11 mouse cellular contexts compared by ENCODE assay signal in genomic region chr17:27587252-27587651, GRCm38 (mm10). TPM values are rescaled to one million over a fixed set of nuclear protein-coding genes. Genes with fewer than 3 reads are reported as not detected.
DNase-seq lines count a peak whose midpoint lies in the region; ATAC-seq and TF ChIP-seq lines count a peak whose summit lies in the region.
"Had no signal": no experiment of that assay in that cellular context is flagged by ENCODE, and none has a peak within 500 bp of the region (broad histone marks: within the 10 kb centered on the region; RNA-seq: fewer than 3 reads in every experiment).

No protein-coding gene starts in this region.

- TF ChIP-seq CTCF in lung, adult 2 months (IDR thresholded peaks at IDR 0.05; ENCODE audit: insufficient read depth, low read length): no peak

- no peaks in the 10 kb centered on the region; the same call in 1 of the 2 replicates for H3K4me1 ChIP-seq in lung, adult 2 months (ENCODE audit: control insufficient read depth, insufficient read depth, low read length)

- no peak for TF ChIP-seq POLR2A in lung, adult 2 months (IDR thresholded peaks at IDR 0.05; ENCODE audit: borderline replicate concordance, extremely low read depth, low read depth, low read length)

- 64% methylated on average over 12 of the region's 12 CpGs for WGBS in lung, adult 2 months

- peak; percentile 55 for DNase-seq in layer of hippocampus, adult 11-12 months (ENCODE audit: low spot score)
- DNase-seq in layer of hippocampus, postnatal 36 days: no peak
- peak; percentile 76 for DNase-seq in adipocyte (ENCODE audit: low spot score)
- DNase-seq in heart, adult 8-10 months (ENCODE audit: low spot score): peak; percentile 66
- DNase-seq in kidney, postnatal 14 days: peak; percentile 59
- no peak for DNase-seq in cerebellum, adult 9-10 months
- DNase-seq in lung, adult 2 months: no peak
- DNase-seq: thymus, postnatal 4 days had no signal

- no peak overlapping the region for H3K4me3 ChIP-seq in lung, adult 2 months (replicated peaks; ENCODE audit: extremely low read depth, low read depth, low read length)

- no peak for ATAC-seq in cerebellum, adult (ENCODE audit: insufficient number of reproducible peaks, low FRiP score, low TSS enrichment)

RNA-seq across cellular contexts. Expression of gene AI413582, which starts 21.7 kb away (rescaled TPM):
- total RNA-seq in layer of hippocampus, postnatal 36 days (2021): 10 to 100 TPM; 62.6 to 63.9 TPM
- total RNA-seq in heart, adult 8-10 months (2022): 10 to 100 TPM in 2 of 4 experiments, 1 to 10 TPM in 2; 6.4 to 10.3 (median 9.9) TPM
- 42.4 and 44.2 TPM in 2 replicates for polyA plus RNA-seq in lung, adult 2 months (2012; rRNA removed)

RNA-seq across cellular contexts. Expression of gene Hmga1, which starts 31.0 kb away (rescaled TPM):
- 10 to 100 TPM; 35.2 to 36.0 TPM for total RNA-seq in layer of hippocampus, postnatal 36 days (2021)
- total RNA-seq in heart, adult 8-10 months (2022): 10 to 100 TPM; 42.6 to 51.1 (median 46.9) TPM
- 57.9 and 73.2 TPM in 2 replicates for polyA plus RNA-seq in lung, adult 2 months (2012; rRNA removed)

RNA-seq across cellular contexts. Expression of gene Nudt3, which starts 36.0 kb away (rescaled TPM):
- total RNA-seq in layer of hippocampus, postnatal 36 days (2021): 100 to 1,000 TPM; 564 to 566 TPM
- total RNA-seq in heart, adult 8-10 months (2022): 100 to 1,000 TPM; 349 to 367 (median 360) TPM
- 60.4 and 62.8 TPM in 2 replicates for polyA plus RNA-seq in lung, adult 2 months (2012; rRNA removed)

RNA-seq across cellular contexts. Expression of gene RPS10-NUDT3, which starts 47.8 kb away (rescaled TPM):
- total RNA-seq in layer of hippocampus, postnatal 36 days (2021): not detected
- under 1 TPM in 1 of 4 experiments, not detected in 3; 0.98 TPM for total RNA-seq in heart, adult 8-10 months (2022)
- not detected in 2 replicates for polyA plus RNA-seq in lung, adult 2 months (2012; rRNA removed)
- total RNA-seq: heart, postnatal 36 days had no signal
- polyA plus RNA-seq: neural tube, embryonic 14.5 days had no signal

RNA-seq across cellular contexts. Expression of gene Rps10, which starts 49.2 kb away (rescaled TPM):
- 100 to 1,000 TPM; 444 to 462 TPM for total RNA-seq in layer of hippocampus, postnatal 36 days (2021)
- total RNA-seq in heart, adult 8-10 months (2022): 100 to 1,000 TPM; 481 to 609 (median 561) TPM
- polyA plus RNA-seq in lung, adult 2 months (2012; rRNA removed): 803 and 904 TPM in 2 replicates

Comparison
In these comparisons a context has a peak if more than half of its experiments do, and no peak if none do; other contexts are left out.
1. DNase-seq: peak in layer of hippocampus, adult 11-12 months (single experiment), adipocyte (single experiment), heart, adult 8-10 months (single experiment) and kidney, postnatal 14 days (single experiment); none in layer of hippocampus, postnatal 36 days (0 of 2), cerebellum, adult 9-10 months (single experiment) and lung, adult 2 months (single experiment).
2. RNA of gene AI413582, which starts 21.7 kb away (total RNA-seq): 62.6 to 63.9 TPM in layer of hippocampus, postnatal 36 days; 6.4 to 10.3 TPM in heart, adult 8-10 months; every median in the first group is over 4 times any median in the second.